Mouse (Mus musculus): ENCODE measurements at regions not wholly inside any gene's neighbourhood (a gene's known extent, or its start where the extent isn't known, plus 50 kb on each side); places are given as distances from the start of the nearest gene placed in this dataset.

DNA sequence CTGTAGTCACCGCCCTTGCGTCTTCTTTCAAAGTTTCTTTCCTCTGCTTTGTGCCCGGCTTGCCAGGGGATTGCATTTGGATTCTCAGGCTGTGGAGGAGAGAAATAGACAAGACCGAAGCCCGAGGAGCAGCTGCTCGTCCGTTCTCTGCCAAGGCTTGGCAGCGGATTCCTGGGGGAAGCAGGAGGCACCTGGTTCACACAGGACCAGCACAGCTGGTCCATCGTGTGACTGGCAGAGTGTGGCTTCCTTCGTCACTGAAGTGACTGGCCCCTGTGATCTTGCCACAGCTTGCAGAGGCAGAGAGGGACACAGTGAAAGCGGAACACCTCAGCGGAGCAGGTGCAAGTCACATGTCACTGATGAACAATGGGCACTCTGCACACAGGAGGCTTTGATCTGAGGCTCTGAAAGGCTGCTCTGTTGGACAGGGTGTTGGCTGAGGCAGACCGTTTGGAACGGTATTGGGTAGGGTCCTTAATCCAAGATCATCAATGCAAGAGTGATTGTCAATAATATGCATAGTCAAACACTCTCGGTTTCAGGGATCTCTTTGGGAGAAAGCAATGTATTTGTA is 214.5 kb downstream of the Rnf144b start:
- Histone ChIP-seq H3K4me3 (ENCODE audit: low read depth, low read length) (no peak overlapping the region), H3K27ac (replicated peaks; ENCODE audit: low read depth, low read length) (no peak overlapping the region), H3K4me2 (ENCODE audit: low read depth, low read length) (no peak overlapping the region), H3K4me1 (ENCODE audit: control insufficient read depth, insufficient read depth, low read length) (no peaks in the 10 kb centered on the region), H3K27me3 (ENCODE audit: control insufficient read depth, insufficient read depth, low read length) (no peaks in the 10 kb centered on the region), H3K9me3 (replicated peaks; ENCODE audit: control insufficient read depth, low read length) (no peaks in the 10 kb centered on the region), H3K9ac (replicated peaks; ENCODE audit: low read length) (no peak overlapping the region), H3K36me3 (replicated peaks; ENCODE audit: control insufficient read depth, insufficient read depth, low read depth, low read length) (no peaks in the 10 kb centered on the region)
- DNase-seq (ENCODE audit: low spot score) = no peak
- 90% methylated on average over 15 of the region's 15 CpGs for WGBS
- no peak for ATAC-seq (replicated peaks; ENCODE audit: insufficient number of reproducible peaks, low FRiP score, low TSS enrichment, low read depth)

DNA sequence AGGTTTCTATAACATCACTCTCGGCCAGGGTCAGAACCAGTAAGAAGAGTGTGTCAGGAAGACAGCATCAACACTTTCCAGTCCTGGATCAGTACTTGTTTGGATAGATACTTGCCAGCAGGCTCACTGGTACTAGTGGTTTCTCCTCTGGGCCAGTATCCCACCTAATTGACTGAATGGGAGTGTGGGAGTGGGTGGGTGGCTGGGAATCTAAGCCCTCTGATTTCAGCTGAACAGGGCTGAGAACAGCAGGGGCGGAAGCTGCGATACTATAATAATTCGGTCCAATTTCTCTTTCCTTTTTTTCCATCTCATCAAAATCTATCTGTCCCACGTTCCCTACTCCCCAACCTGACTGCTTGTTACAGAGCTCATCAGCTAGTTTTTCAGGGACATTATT is 217.0 kb downstream of the Rnf144b start:
- Histone ChIP-seq H3K4me2 (ENCODE audit: low read depth, low read length) (no peak overlapping the region), H3K4me1 (ENCODE audit: control insufficient read depth, insufficient read depth, low read length) (no peaks in the 10 kb centered on the region), H3K9me3 (replicated peaks; ENCODE audit: control insufficient read depth, low read length) (no peaks in the 10 kb centered on the region), H3K27ac (replicated peaks; ENCODE audit: low read depth, low read length) (no peak overlapping the region), H3K27me3 (ENCODE audit: control insufficient read depth, insufficient read depth, low read length) (no peaks in the 10 kb centered on the region), H3K9ac (replicated peaks; ENCODE audit: low read length) (no peak overlapping the region), H3K36me3 (replicated peaks; ENCODE audit: control insufficient read depth, insufficient read depth, low read depth, low read length) (no peaks in the 10 kb centered on the region), H3K4me3 (ENCODE audit: low read depth, low read length) (no peak overlapping the region)
- DNase-seq (ENCODE audit: low spot score) (no peak), ATAC-seq (replicated peaks; ENCODE audit: insufficient number of reproducible peaks, low FRiP score, low TSS enrichment, low read depth) (no peak)
- WGBS = 68% methylated on average over 5 of the region's 5 CpGs

DNA sequence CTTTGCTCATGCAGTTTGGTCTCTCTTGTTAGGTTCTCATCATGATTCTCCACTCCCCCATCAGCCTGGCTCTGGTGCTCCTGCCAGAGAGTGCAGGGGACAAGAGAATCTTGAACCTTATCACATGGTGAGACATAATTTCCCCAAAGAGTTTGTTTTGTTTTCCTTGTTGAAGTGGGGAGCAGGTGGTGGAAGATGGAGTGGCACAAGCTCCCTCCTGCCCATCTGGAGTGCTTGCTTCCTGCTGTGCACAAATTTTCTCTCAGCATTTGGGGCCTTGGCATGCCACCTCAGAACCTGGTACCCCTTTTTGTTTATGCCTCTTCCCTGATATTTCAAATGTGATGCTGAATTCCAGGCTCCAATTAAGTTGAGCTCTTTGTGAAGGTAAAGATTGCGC is 219.9 kb downstream of the Rnf144b start:
- no peaks in the 10 kb centered on the region for H3K36me3 ChIP-seq (replicated peaks; ENCODE audit: control insufficient read depth, insufficient read depth, low read depth, low read length)
- H3K4me1 ChIP-seq (ENCODE audit: control insufficient read depth, insufficient read depth, low read length) = no peaks in the 10 kb centered on the region
- WGBS = 94% methylated on average over 1 of the region's 1 CpGs
- H3K27me3 ChIP-seq (ENCODE audit: control insufficient read depth, insufficient read depth, low read length) = no peaks in the 10 kb centered on the region
- no peak overlapping the region for H3K4me2 ChIP-seq (ENCODE audit: low read depth, low read length)
- no peak overlapping the region for H3K27ac ChIP-seq (replicated peaks; ENCODE audit: low read depth, low read length)
- DNase-seq (ENCODE audit: low spot score) = no peak
- H3K9ac ChIP-seq (replicated peaks; ENCODE audit: low read length) = no peak overlapping the region
- no peak overlapping the region for H3K4me3 ChIP-seq (ENCODE audit: low read depth, low read length)
- H3K9me3 ChIP-seq (replicated peaks; ENCODE audit: control insufficient read depth, low read length) = no peaks in the 10 kb centered on the region
- ATAC-seq (replicated peaks; ENCODE audit: insufficient number of reproducible peaks, low FRiP score, low TSS enrichment, low read depth) = no peak

DNA sequence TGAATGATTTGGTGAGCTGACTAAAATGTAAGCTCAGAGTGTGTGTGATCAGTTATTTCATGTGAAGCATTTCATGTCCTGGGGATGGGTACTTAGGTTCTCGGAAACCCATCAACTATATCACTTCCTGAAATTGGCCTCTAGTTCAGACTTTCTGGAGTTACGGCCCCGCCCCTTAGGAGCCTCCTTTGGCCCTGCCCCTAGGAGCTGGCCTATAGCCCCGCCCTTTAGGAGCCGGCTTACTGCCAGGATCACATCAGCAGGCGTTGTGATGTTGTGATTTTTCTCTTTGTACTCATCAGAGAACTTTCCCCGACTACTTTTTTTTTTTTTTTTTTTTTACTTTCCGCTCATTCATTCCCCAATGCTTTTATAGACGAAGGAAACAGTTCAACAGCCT is 223.1 kb downstream of the Rnf144b start:
- Histone ChIP-seq H3K4me3 (ENCODE audit: low read depth, low read length) (no peak overlapping the region), H3K27me3 (ENCODE audit: control insufficient read depth, insufficient read depth, low read length) (no peaks in the 10 kb centered on the region), H3K36me3 (replicated peaks; ENCODE audit: control insufficient read depth, insufficient read depth, low read depth, low read length) (no peaks in the 10 kb centered on the region), H3K27ac (replicated peaks; ENCODE audit: low read depth, low read length) (no peak overlapping the region), H3K4me1 (ENCODE audit: control insufficient read depth, insufficient read depth, low read length) (no peaks in the 10 kb centered on the region), H3K4me2 (ENCODE audit: low read depth, low read length) (no peak overlapping the region), H3K9me3 (replicated peaks; ENCODE audit: control insufficient read depth, low read length) (no peaks in the 10 kb centered on the region), H3K9ac (replicated peaks; ENCODE audit: low read length) (no peak overlapping the region)
- 46% methylated on average over 9 of the region's 9 CpGs for WGBS
- DNase-seq (ENCODE audit: low spot score) = peak; percentile 17
- no peak for ATAC-seq (replicated peaks; ENCODE audit: insufficient number of reproducible peaks, low FRiP score, low TSS enrichment, low read depth)

DNA sequence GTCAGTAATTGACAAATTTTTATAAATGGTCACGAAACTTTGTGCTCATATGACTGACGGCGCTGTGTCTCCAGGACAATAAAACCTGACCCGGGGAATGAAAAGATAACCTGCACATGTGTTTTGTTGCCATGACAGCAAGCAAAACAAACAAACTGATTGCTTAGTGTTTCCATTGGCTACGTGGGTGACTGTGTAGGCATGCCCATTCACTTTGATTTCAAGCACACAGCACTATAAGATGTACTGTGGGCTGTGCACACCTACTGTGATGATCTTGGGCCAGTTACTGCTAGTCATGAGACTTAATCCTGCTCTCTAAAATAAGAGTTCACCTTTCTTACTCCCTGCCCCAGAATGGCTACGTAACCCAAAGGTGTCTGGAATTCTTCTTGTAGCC is 225.4 kb downstream of the Rnf144b start:
- Histone ChIP-seq H3K27me3 (ENCODE audit: control insufficient read depth, insufficient read depth, low read length) (no peaks in the 10 kb centered on the region), H3K9ac (replicated peaks; ENCODE audit: low read length) (no peak overlapping the region), H3K4me1 (ENCODE audit: control insufficient read depth, insufficient read depth, low read length) (no peaks in the 10 kb centered on the region), H3K9me3 (replicated peaks; ENCODE audit: control insufficient read depth, low read length) (no peaks in the 10 kb centered on the region), H3K36me3 (replicated peaks; ENCODE audit: control insufficient read depth, insufficient read depth, low read depth, low read length) (no peaks in the 10 kb centered on the region), H3K27ac (replicated peaks; ENCODE audit: low read depth, low read length) (no peak overlapping the region), H3K4me3 (ENCODE audit: low read depth, low read length) (no peak overlapping the region), H3K4me2 (ENCODE audit: low read depth, low read length) (no peak overlapping the region)
- ATAC-seq (replicated peaks; ENCODE audit: insufficient number of reproducible peaks, low FRiP score, low TSS enrichment, low read depth) (no peak), DNase-seq (ENCODE audit: low spot score) (peak; percentile 34)
- 66% methylated on average over 6 of the region's 6 CpGs for WGBS

- Histone ChIP-seq H3K4me3 (ENCODE audit: low read depth, low read length) (no peak overlapping the region), H3K27me3 (ENCODE audit: control insufficient read depth, insufficient read depth, low read length) (no peaks in the 10 kb centered on the region), H3K4me1 (ENCODE audit: control insufficient read depth, insufficient read depth, low read length) (no peaks in the 10 kb centered on the region), H3K36me3 (replicated peaks; ENCODE audit: control insufficient read depth, insufficient read depth, low read depth, low read length) (no peaks in the 10 kb centered on the region), H3K27ac (replicated peaks; ENCODE audit: low read depth, low read length) (no peak overlapping the region), H3K9me3 (replicated peaks; ENCODE audit: control insufficient read depth, low read length) (no peaks in the 10 kb centered on the region), H3K4me2 (ENCODE audit: low read depth, low read length) (no peak overlapping the region), H3K9ac (replicated peaks; ENCODE audit: low read length) (no peak overlapping the region)
- 22% methylated on average over 17 of the region's 17 CpGs for WGBS
- ATAC-seq (replicated peaks; ENCODE audit: insufficient number of reproducible peaks, low FRiP score, low TSS enrichment, low read depth) = no peak
- DNase-seq (ENCODE audit: low spot score) = peak; percentile 87
These were observed 226.2 kb downstream of the Rnf144b start for GRCm38 (mm10) chr13:47348517-47349145.

- no peak for ATAC-seq (replicated peaks; ENCODE audit: insufficient number of reproducible peaks, low FRiP score, low TSS enrichment, low read depth)
- H3K4me1 ChIP-seq (ENCODE audit: control insufficient read depth, insufficient read depth, low read length) = no peaks in the 10 kb centered on the region
These were observed 232.0 kb downstream of the Rnf144b start for GRCm38 (mm10) chr13:47354446-47354845.

GRCm38 (mm10) chr13:47355169-47355568 is 232.7 kb downstream of the Rnf144b start:
- Histone ChIP-seq H3K4me1 (ENCODE audit: control insufficient read depth, insufficient read depth, low read length) (no peaks in the 10 kb centered on the region), H3K27ac (replicated peaks; ENCODE audit: low read depth, low read length) (no peak overlapping the region), H3K4me2 (ENCODE audit: low read depth, low read length) (no peak overlapping the region), H3K4me3 (ENCODE audit: low read depth, low read length) (no peak overlapping the region), H3K36me3 (replicated peaks; ENCODE audit: control insufficient read depth, insufficient read depth, low read depth, low read length) (no peaks in the 10 kb centered on the region), H3K27me3 (ENCODE audit: control insufficient read depth, insufficient read depth, low read length) (no peaks in the 10 kb centered on the region), H3K9ac (replicated peaks; ENCODE audit: low read length) (no peak overlapping the region), H3K9me3 (replicated peaks; ENCODE audit: control insufficient read depth, low read length) (no peaks in the 10 kb centered on the region)
- 72% methylated on average over 5 of the region's 5 CpGs for WGBS
- ATAC-seq (replicated peaks; ENCODE audit: insufficient number of reproducible peaks, low FRiP score, low TSS enrichment, low read depth) = no peak
- no peak for DNase-seq (ENCODE audit: low spot score)

More at GRCm38 (mm10) chr13:47354446-47354845, 232.0 kb downstream of the Rnf144b start:
- no peak overlapping the region for H3K4me3 ChIP-seq (ENCODE audit: low read depth, low read length)
- H3K36me3 ChIP-seq (replicated peaks; ENCODE audit: control insufficient read depth, insufficient read depth, low read depth, low read length) = no peaks in the 10 kb centered on the region
- DNase-seq (ENCODE audit: low spot score) = no peak
- H3K9me3 ChIP-seq (replicated peaks; ENCODE audit: control insufficient read depth, low read length) = no peaks in the 10 kb centered on the region
- H3K4me2 ChIP-seq (ENCODE audit: low read depth, low read length) = no peak overlapping the region
- no peak overlapping the region for H3K9ac ChIP-seq (replicated peaks; ENCODE audit: low read length)
- H3K27me3 ChIP-seq (ENCODE audit: control insufficient read depth, insufficient read depth, low read length) = no peaks in the 10 kb centered on the region
- WGBS = 88% methylated on average over 12 of the region's 12 CpGs
- no peak overlapping the region for H3K27ac ChIP-seq (replicated peaks; ENCODE audit: low read depth, low read length)

Measured in embryonic facial prominence, embryonic 11.5 days (tissue).